12 mouse cellular contexts compared by ENCODE assay signal in genomic region chr13:117601331-117601965, GRCm38 (mm10). TPM values are rescaled to one million over a fixed set of nuclear protein-coding genes. Genes with fewer than 3 reads are reported as not detected.
DNase-seq lines count a peak whose midpoint lies in the region; ATAC-seq and TF ChIP-seq lines count a peak whose summit lies in the region.
"Had no signal": no experiment of that assay in that cellular context is flagged by ENCODE, and none has a peak within 500 bp of the region (broad histone marks: within the 10 kb centered on the region; RNA-seq: fewer than 3 reads in every experiment).

No protein-coding gene starts in this region.

- no peaks in the 10 kb centered on the region for H3K36me3 ChIP-seq in heart, embryonic 16.5 days (ENCODE audit: control insufficient read depth, insufficient read depth)
- no peaks in the 10 kb centered on the region for H3K36me3 ChIP-seq in small intestine, adult 2 months (ENCODE audit: control insufficient read depth, insufficient read depth, low read length)

- DNase-seq in cerebellum, postnatal 14 days = peak; percentile 19 to 23
- no peak for DNase-seq in cerebellum, adult 9-10 months
- no peak for DNase-seq in heart, postnatal 25 days (ENCODE audit: low spot score)
- DNase-seq in ovary, adult 18-20 months (ENCODE audit: low spot score) = peak; percentile 4
- no peak for DNase-seq in ovary, postnatal 14 days (ENCODE audit: low spot score)
- no peak for DNase-seq in adrenal gland, postnatal 14 days

- H3K27me3 ChIP-seq in heart, embryonic 16.5 days (ENCODE audit: control insufficient read depth, insufficient read depth, low read length) = peaks cover 23% of the 10 kb centered on the region
- H3K27me3 ChIP-seq in small intestine, adult 2 months (ENCODE audit: control insufficient read depth, insufficient read depth, low read length) = peaks cover 12% of the 10 kb centered on the region

- no peak overlapping the region for H3K9ac ChIP-seq in heart, embryonic 16.5 days (ENCODE audit: low read length)
- H3K9ac ChIP-seq: liver, embryonic 14.5 days had no signal

- H3K27ac ChIP-seq in heart, embryonic 16.5 days (ENCODE audit: low read length) = no peak overlapping the region
- H3K27ac ChIP-seq in small intestine, adult 2 months (ENCODE audit: insufficient read depth, low read depth, low read length) = peak overlapping the region; percentile 46; the same call in 1 of the 2 replicates
- H3K27ac ChIP-seq: left cerebral cortex, adult 2 months; liver, embryonic 14.5 days had no signal

- peak overlapping the region; percentile 90 for H3K4me2 ChIP-seq in heart, embryonic 16.5 days (ENCODE audit: low read depth, low read length)

- peaks cover 15% of the 10 kb centered on the region for H3K4me1 ChIP-seq in heart, embryonic 16.5 days (ENCODE audit: control insufficient read depth, insufficient read depth, low read length)
- H3K4me1 ChIP-seq in small intestine, adult 2 months (ENCODE audit: control insufficient read depth, insufficient read depth, insufficient read length, low read length) = peaks cover 8% of the 10 kb centered on the region

- 23% methylated on average over 9 of the region's 9 CpGs for WGBS in heart, embryonic 16.5 days
- 12% methylated on average over 9 of the region's 9 CpGs for WGBS in small intestine, adult 2 months

- TF ChIP-seq CTCF in small intestine, adult 2 months (IDR thresholded peaks at IDR 0.05; ENCODE audit: extremely low read depth, insufficient read length, insufficient replicate concordance, low read depth, low read length) = no peak

- H3K4me3 ChIP-seq in heart, embryonic 16.5 days (ENCODE audit: low read length) = no peak overlapping the region
- H3K4me3 ChIP-seq in small intestine, adult 2 months (ENCODE audit: low read depth, low read length) = no peak overlapping the region

- no peaks in the 10 kb centered on the region for H3K9me3 ChIP-seq in heart, embryonic 16.5 days (replicated peaks; ENCODE audit: control insufficient read depth, low read length)

- intact Hi-C loops in heart, postnatal 25 days (cut with DNase I) = loop anchor here (5.0 kb wide), 1 partner anchor 201 kb away; no protein-coding TSS in a partner anchor

- no peak for ATAC-seq in heart, embryonic 16.5 days (replicated peaks; ENCODE audit: extremely low read depth, insufficient read depth, low FRiP score)

- TF ChIP-seq POLR2A in small intestine, adult 2 months (IDR thresholded peaks at IDR 0.05; ENCODE audit: low read depth, low read length) = no peak

RNA-seq across cellular contexts. Expression of gene Hcn1, which starts 0.7 kb away (rescaled TPM):
- polyA plus RNA-seq in heart, embryonic 16.5 days (2015; fragmentation: Nextera tagmentation; extraction: Ambion mirVana) = 0.02 and 0.03 TPM in 2 replicates
- total RNA-seq in heart, postnatal 25 days (2021) = 1 to 10 TPM; 1.1 to 1.7 TPM
- 0.04 and 0.16 TPM in 2 replicates for polyA plus RNA-seq in small intestine, adult 2 months (2012; rRNA removed)
- 0.11 TPM in 2 replicates for total RNA-seq in adrenal gland, postnatal 14 days (2021)
- total RNA-seq: megakaryocyte progenitor cell, adult 5-6 weeks; MEL had no signal

Comparison
In these comparisons a context has a peak if more than half of its experiments do, and no peak if none do; other contexts are left out.
1. DNase-seq: peak in cerebellum, postnatal 14 days (2 of 2) and ovary, adult 18-20 months (single experiment); none in cerebellum, adult 9-10 months (single experiment), heart, postnatal 25 days (single experiment), ovary, postnatal 14 days (single experiment) and adrenal gland, postnatal 14 days (single experiment).